Mouse (Mus musculus): ENCODE results near the gene Snta1. TPM values are rescaled to one million over a fixed set of nuclear protein-coding genes. Genes with fewer than 3 reads are reported as not detected.

The Snta1 gene
- polyA plus RNA-seq, 1 experiment from 2014 or later: 4.9 TPM

GRCm38 (mm10) chr2:154426188-154426904 lies 18.4 kb upstream of the Snta1 start:
- no peaks in the 10 kb centered on the region for H3K9me3 ChIP-seq (ENCODE audit: control insufficient read depth)
- ATAC-seq: no peak
- H3K4me2 ChIP-seq (replicated peaks; ENCODE audit: low read depth): peak overlapping the region; percentile 58
- H3K4me3 ChIP-seq (ENCODE audit: low read depth, low read length): peak overlapping the region; percentile 20
- no peak overlapping the region; the same call in 1 of the 2 replicates for H3K27ac ChIP-seq (ENCODE audit: low read depth, low read length)
- no peak for TF ChIP-seq CTCF (IDR thresholded peaks at IDR 0.05; ENCODE audit: low read depth)
- peak overlapping the region; percentile 37; the same call in 1 of the 2 replicates for H3K9ac ChIP-seq (ENCODE audit: low read depth, low read length)
- no peaks in the 10 kb centered on the region; the same call in 1 of the 2 replicates for H3K4me1 ChIP-seq (replicated peaks; ENCODE audit: control insufficient read depth, insufficient read depth, low read length)
- no peaks in the 10 kb centered on the region for H3K27me3 ChIP-seq (replicated peaks; ENCODE audit: control insufficient read depth, insufficient read depth, low read length)
- 25% methylated on average over 24 of the region's 25 CpGs for WGBS
- no peaks in the 10 kb centered on the region for H3K36me3 ChIP-seq (ENCODE audit: control insufficient read depth, insufficient read depth)

- ATAC-seq: no peak
- Histone ChIP-seq H3K4me3 (ENCODE audit: low read depth, low read length) (no peak overlapping the region), H3K9me3 (ENCODE audit: control insufficient read depth) (no peaks in the 10 kb centered on the region), H3K9ac (ENCODE audit: low read depth, low read length) (no peak overlapping the region), H3K4me1 (replicated peaks; ENCODE audit: control insufficient read depth, insufficient read depth, low read length) (no peaks in the 10 kb centered on the region; the same call in 1 of the 2 replicates), H3K27me3 (replicated peaks; ENCODE audit: control insufficient read depth, insufficient read depth, low read length) (no peaks in the 10 kb centered on the region), H3K27ac (ENCODE audit: low read depth, low read length) (no peak overlapping the region), H3K36me3 (ENCODE audit: control insufficient read depth, insufficient read depth) (no peaks in the 10 kb centered on the region), H3K4me2 (replicated peaks; ENCODE audit: low read depth) (no peak overlapping the region)
- TF ChIP-seq CTCF (IDR thresholded peaks at IDR 0.05; ENCODE audit: low read depth): peak; percentile 44; the same call in 1 of the 2 replicates
- 94% methylated on average over 3 of the region's 3 CpGs for WGBS
Observed at GRCm38 (mm10) chr2:154425522-154425921, 17.6 kb upstream of the Snta1 start.

- no peaks in the 10 kb centered on the region for H3K9me3 ChIP-seq (ENCODE audit: control insufficient read depth)
- no peak for TF ChIP-seq CTCF (IDR thresholded peaks at IDR 0.05; ENCODE audit: low read depth)
- 85% methylated on average over 2 of the region's 2 CpGs for WGBS
- H3K27me3 ChIP-seq (replicated peaks; ENCODE audit: control insufficient read depth, insufficient read depth, low read length): no peaks in the 10 kb centered on the region
- no peak overlapping the region for H3K9ac ChIP-seq (ENCODE audit: low read depth, low read length)
- no peaks in the 10 kb centered on the region; the same call in 1 of the 2 replicates for H3K4me1 ChIP-seq (replicated peaks; ENCODE audit: control insufficient read depth, insufficient read depth, low read length)
- H3K4me2 ChIP-seq (replicated peaks; ENCODE audit: low read depth): no peak overlapping the region
- ATAC-seq: no peak
- H3K4me3 ChIP-seq (ENCODE audit: low read depth, low read length): no peak overlapping the region
- H3K27ac ChIP-seq (ENCODE audit: low read depth, low read length): no peak overlapping the region
- H3K36me3 ChIP-seq (ENCODE audit: control insufficient read depth, insufficient read depth): no peaks in the 10 kb centered on the region
Observed at GRCm38 (mm10) chr2:154423548-154423947, 15.6 kb upstream of the Snta1 start.

- no peak overlapping the region for H3K4me3 ChIP-seq (ENCODE audit: low read depth, low read length)
- no peak overlapping the region for H3K27ac ChIP-seq (ENCODE audit: low read depth, low read length)
- no peaks in the 10 kb centered on the region for H3K36me3 ChIP-seq (ENCODE audit: control insufficient read depth, insufficient read depth)
- H3K4me2 ChIP-seq (replicated peaks; ENCODE audit: low read depth): no peak overlapping the region
- no peak overlapping the region for H3K9ac ChIP-seq (ENCODE audit: low read depth, low read length)
- no peaks in the 10 kb centered on the region for H3K4me1 ChIP-seq (replicated peaks; ENCODE audit: control insufficient read depth, insufficient read depth, low read length)
- no peaks in the 10 kb centered on the region for H3K9me3 ChIP-seq (ENCODE audit: control insufficient read depth)
- WGBS: 78% methylated on average over 5 of the region's 5 CpGs
- no peaks in the 10 kb centered on the region for H3K27me3 ChIP-seq (replicated peaks; ENCODE audit: control insufficient read depth, insufficient read depth, low read length)
- TF ChIP-seq CTCF (IDR thresholded peaks at IDR 0.05; ENCODE audit: low read depth): no peak
- ATAC-seq: no peak
Observed at GRCm38 (mm10) chr2:154422181-154422580, 14.3 kb upstream of the Snta1 start.

GRCm38 (mm10) chr2:154420942-154421731 lies 13.2 kb upstream of the Snta1 start:
- Histone ChIP-seq H3K4me2 (replicated peaks; ENCODE audit: low read depth) (no peak overlapping the region), H3K27ac (ENCODE audit: low read depth, low read length) (no peak overlapping the region), H3K36me3 (ENCODE audit: control insufficient read depth, insufficient read depth) (no peaks in the 10 kb centered on the region), H3K9ac (ENCODE audit: low read depth, low read length) (no peak overlapping the region), H3K4me1 (replicated peaks; ENCODE audit: control insufficient read depth, insufficient read depth, low read length) (no peaks in the 10 kb centered on the region), H3K4me3 (ENCODE audit: low read depth, low read length) (no peak overlapping the region), H3K27me3 (replicated peaks; ENCODE audit: control insufficient read depth, insufficient read depth, low read length) (no peaks in the 10 kb centered on the region), H3K9me3 (ENCODE audit: control insufficient read depth) (no peaks in the 10 kb centered on the region)
- ATAC-seq: no peak
- WGBS: 54% methylated on average over 7 of the region's 7 CpGs
- TF ChIP-seq CTCF (IDR thresholded peaks at IDR 0.05; ENCODE audit: low read depth): no peak
